Mouse (Mus musculus) ES-Bruce4 (cell line): ENCODE measurements around the gene Apba1.

Source experiments
- CTCF ChIP-seq: IDR thresholded peaks from one replicate; pipeline ENCODE4 v1.8.1; 2011; ENCODE audit warnings: low read depth, low read length
- POLR2A ChIP-seq: IDR thresholded peaks from one replicate; pipeline ENCODE4 v1.8.1; 2011; ENCODE audit warnings: low read length; ENCODE audit not compliant: insufficient read depth

DNA sequence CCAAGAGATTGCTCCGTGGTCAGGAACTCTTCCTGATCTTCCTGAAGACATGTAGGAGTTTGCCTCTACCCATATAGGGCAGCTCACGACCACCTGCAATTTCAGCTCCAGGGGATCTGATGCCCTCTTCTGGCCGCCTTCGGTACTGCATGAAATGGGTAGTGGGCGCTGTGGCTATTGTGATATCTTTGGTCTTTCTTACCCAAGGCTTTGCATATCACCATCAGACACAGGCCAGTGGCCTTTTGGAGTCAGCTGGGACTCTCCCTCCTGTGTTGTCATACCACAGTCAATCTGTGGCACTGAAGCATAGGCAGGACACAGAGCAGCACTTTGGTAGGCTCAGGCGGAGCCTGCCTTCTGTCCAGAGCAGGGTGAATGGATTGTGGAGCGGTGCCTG lies 13.3 kb downstream of the Apba1 start:
- TF ChIP-seq POLR2A (no peak), CTCF (peak; percentile 80)
